Mouse (Mus musculus) ES-E14 (cell line): Measurements from ENCODE around the gene Fam20a.

Source experiments
- MAFK ChIP-seq: IDR thresholded peaks from 2 replicates; pipeline ENCODE4 v1.6.1; 2014; ENCODE audit warnings: mild to moderate bottlenecking, low read depth, low read length, inconsistent platforms; ENCODE audit not compliant: insufficient read depth
- ZC3H11A ChIP-seq: IDR thresholded peaks from 2 replicates; pipeline ENCODE4 v1.6.1; 2012; ENCODE audit warnings: low read depth, mild to moderate bottlenecking, inconsistent platforms, low read length, borderline replicate concordance
- ZNF384 ChIP-seq: IDR thresholded peaks from 2 replicates; pipeline ENCODE4 v1.6.1; 2012; ENCODE audit warnings: low read depth, low read length, inconsistent platforms

DNA sequence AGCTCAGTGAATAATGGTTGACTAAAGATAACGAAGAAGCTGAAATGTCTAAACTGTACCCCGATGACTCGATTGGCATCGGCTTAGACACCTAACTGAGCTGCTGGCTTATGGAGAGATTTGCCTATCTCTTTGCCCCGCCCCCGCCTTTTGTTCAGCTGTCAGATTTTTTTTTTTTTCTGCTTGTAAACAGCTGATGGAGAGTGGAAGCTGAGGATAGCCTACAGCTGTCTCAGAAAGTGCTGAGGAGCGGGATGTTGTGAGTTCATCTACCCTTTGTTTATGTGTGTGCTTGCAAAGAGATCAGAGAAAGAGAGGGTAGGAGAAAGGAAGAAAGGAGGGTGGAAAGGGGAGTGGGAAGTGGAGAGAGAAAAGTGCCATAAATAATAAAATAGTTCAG is 38.0 kb upstream of the Fam20a start:
- TF ChIP-seq ZC3H11A (no peak), ZNF384 (no peak), MAFK (no peak)
